Mouse (Mus musculus) olfactory bulb, adult 2 months (tissue): ENCODE data around the gene BC107364. TPM values are rescaled to one million over a fixed set of nuclear protein-coding genes. Genes with fewer than 3 reads are reported as not detected.
"Not testable (repeated sequence)": the region's sequence is repeated elsewhere in the genome, so short reads cannot be mapped to it uniquely, and the experiment has no call there.

Source experiments
- H3K27ac ChIP-seq: fragments of 200-500 bp; 2 replicates; pipeline ENCODE4 v1.5.1; 2012; ENCODE audit warnings: low read depth, low read length; ENCODE audit not compliant: insufficient read depth
- H3K4me1 ChIP-seq: fragments of 200-500 bp; 2 replicates; pipeline ENCODE4 v1.6.1; 2012; ENCODE audit warnings: low read length; ENCODE audit not compliant: control insufficient read depth, insufficient read depth
- H3K4me3 ChIP-seq: fragments of 200-500 bp; 2 replicates; pipeline ENCODE4 v1.5.1; 2012; ENCODE audit warnings: mild to moderate bottlenecking, low read depth, low read length, moderate library complexity; ENCODE audit not compliant: insufficient read depth
- CTCF ChIP-seq: fragments of 200-500 bp; IDR thresholded peaks from 2 replicates; pipeline ENCODE4 v1.5.1; 2012; ENCODE audit warnings: low read depth, mild to moderate bottlenecking, low read length, moderate library complexity; ENCODE audit not compliant: insufficient read depth
- POLR2A ChIP-seq: fragments of 200-500 bp; IDR thresholded peaks from 2 replicates; pipeline ENCODE4 v1.6.1; 2012; ENCODE audit warnings: mild to moderate bottlenecking, low read depth, low read length, moderate library complexity; ENCODE audit not compliant: insufficient read depth
- WGBS: fragments of 180-500 bp; shearing (Covaris S2); methylation state at CpG from one replicate; pipeline ENCODE4 v1.1.7; 2018; 5-methylcytosine and 5-hydroxymethylcytosine counted together
- polyA plus RNA-seq: library from polyadenylated mRNA; stranded (reverse); fragments of >200 nt; gene quantifications from 2 replicates; pipeline ENCODE4 v1.2.4, GENCODE M21; 2012; ENCODE audit warnings: low replicate concordance; ENCODE audit not compliant: missing spikeins, insufficient read depth, insufficient read length

The BC107364 gene
- polyA plus RNA-seq, 1 experiment = not detected

GRCm38 (mm10) chr3:96414126-96414950 lies 37.8 kb downstream of the BC107364 start:
- Histone ChIP-seq H3K27ac (no peak overlapping the region), H3K4me3 (peak overlapping the region; percentile 52), H3K4me1 (0 out of 2 replicates have a peak, but pooled peaks cover 3% of the 10 kb centered on the region)
- WGBS = 4% methylated on average over 64 of the region's 64 CpGs
- no peak for TF ChIP-seq POLR2A

- no peak overlapping the region for H3K4me3 ChIP-seq
- no peak overlapping the region for H3K27ac ChIP-seq
- WGBS = 83% methylated on average over 9 of the region's 9 CpGs
- TF ChIP-seq POLR2A (no peak), CTCF (no peak)
- H3K4me1 ChIP-seq = 0 out of 2 replicates have a peak, but pooled peaks cover 3% of the 10 kb centered on the region
Measured at GRCm38 (mm10) chr3:96413581-96414125, 38.5 kb downstream of the BC107364 start.

GRCm38 (mm10) chr3:96411821-96412220 lies 40.3 kb downstream of the BC107364 start:
- no peak overlapping the region for H3K27ac ChIP-seq
- no peak overlapping the region for H3K4me3 ChIP-seq
- 85% methylated on average over 3 of the region's 3 CpGs for WGBS
- H3K4me1 ChIP-seq = 0 out of 2 replicates have a peak, but pooled peaks cover 3% of the 10 kb centered on the region
- TF ChIP-seq CTCF (no peak), POLR2A (no peak)

- 93% methylated on average over 5 of the region's 5 CpGs for WGBS
- Histone ChIP-seq H3K27ac (no peak overlapping the region), H3K4me1 (0 out of 2 replicates have a peak, but pooled peaks cover 3% of the 10 kb centered on the region), H3K4me3 (no peak overlapping the region)
- no peak for TF ChIP-seq CTCF
- TF ChIP-seq POLR2A = no peak
Measured at GRCm38 (mm10) chr3:96410966-96411365, 41.1 kb downstream of the BC107364 start.

- H3K27ac ChIP-seq = no peak overlapping the region
- TF ChIP-seq CTCF (no peak), POLR2A (no peak)
- no peak overlapping the region for H3K4me3 ChIP-seq
- WGBS = 7% methylated on average over 31 of the region's 31 CpGs
- 0 out of 2 replicates have a peak, but pooled peaks cover 3% of the 10 kb centered on the region for H3K4me1 ChIP-seq
Measured at GRCm38 (mm10) chr3:96409701-96410246, 42.3 kb downstream of the BC107364 start.

- H3K4me1 ChIP-seq = not testable (repeated sequence)
- WGBS = 90% methylated on average over 10 of the region's 10 CpGs
Measured at GRCm38 (mm10) chr3:96408111-96408510, 44.0 kb downstream of the BC107364 start.

GRCm38 (mm10) chr3:96405541-96406503 lies 46.3 kb downstream of the BC107364 start:
- WGBS = 66% methylated on average over 32 of the region's 32 CpGs
- H3K4me3 ChIP-seq = no peak overlapping the region
- no peak for TF ChIP-seq POLR2A
- no peak for TF ChIP-seq CTCF
- 0 out of 2 replicates have a peak, but pooled peaks cover 3% of the 10 kb centered on the region for H3K4me1 ChIP-seq
- H3K27ac ChIP-seq = no peak overlapping the region

More at GRCm38 (mm10) chr3:96408111-96408510, 44.0 kb downstream of the BC107364 start:
- not testable (repeated sequence) for H3K4me3 ChIP-seq, H3K27ac ChIP-seq

GRCm38 (mm10) chr3:96405004-96405403 lies 47.1 kb downstream of the BC107364 start:
- Histone ChIP-seq H3K4me3 (no peak overlapping the region), H3K27ac (no peak overlapping the region), H3K4me1 (0 out of 2 replicates have a peak, but pooled peaks cover 3% of the 10 kb centered on the region)
- no peak for TF ChIP-seq POLR2A
- TF ChIP-seq CTCF = no peak
- WGBS = 22% methylated on average over 11 of the region's 11 CpGs
